Mouse (Mus musculus) spleen, adult 2 months (tissue): ENCODE data around the gene Ube2ql1. TPM values are rescaled to one million over a fixed set of nuclear protein-coding genes. Genes with fewer than 3 reads are reported as not detected.

Source experiments
- DNase-seq, 2 experiments: peaks; one replicate each; pipeline versions ENCODE4 v3.0.0 to v3.0.0-alpha.2; 2012 to 2021; ENCODE audit warnings: low spot score in 2 of 2, low read depth in 1 of 2
- H3K27ac ChIP-seq: fragments of 200-500 bp; 2 replicates; pipeline ENCODE4 v1.5.1; 2012; ENCODE audit warnings: low read length, inconsistent platforms; ENCODE audit not compliant: insufficient read depth
- H3K27me3 ChIP-seq: fragments of 200-500 bp; 2 replicates; pipeline ENCODE4 v1.6.1; 2012; ENCODE audit warnings: mild to moderate bottlenecking, moderate library complexity, low read length, inconsistent platforms; ENCODE audit not compliant: control insufficient read depth, insufficient read depth
- H3K36me3 ChIP-seq: fragments of 200-500 bp; 2 replicates; pipeline ENCODE4 v1.6.1; 2012; ENCODE audit warnings: mild to moderate bottlenecking, low read length, inconsistent platforms; ENCODE audit not compliant: control insufficient read depth, insufficient read depth
- H3K4me1 ChIP-seq: fragments of 200-500 bp; 2 replicates; pipeline ENCODE4 v1.6.1; 2011; ENCODE audit warnings: inconsistent platforms; ENCODE audit not compliant: control insufficient read depth, insufficient read depth, insufficient read length
- H3K4me3 ChIP-seq: fragments of 200-500 bp; 2 replicates; pipeline ENCODE4 v1.5.1; 2011; ENCODE audit warnings: mild to moderate bottlenecking, inconsistent platforms; ENCODE audit not compliant: insufficient read depth, insufficient read length; ENCODE audit errors: extremely low read depth
- CTCF ChIP-seq: fragments of 200-500 bp; IDR thresholded peaks from 2 replicates; pipeline ENCODE4 v1.5.1; 2011; ENCODE audit warnings: mild to moderate bottlenecking, inconsistent platforms; ENCODE audit not compliant: insufficient read depth, insufficient read length, insufficient replicate concordance; ENCODE audit errors: extremely low read depth
- POLR2A ChIP-seq: fragments of 200-500 bp; IDR thresholded peaks from 2 replicates; pipeline ENCODE4 v1.6.1; 2011; ENCODE audit warnings: low read depth, low read length, inconsistent platforms
- WGBS: fragments of 180-500 bp; shearing (Covaris S2); methylation state at CpG from one replicate; pipeline ENCODE4 v1.1.7; 2018; 5-methylcytosine and 5-hydroxymethylcytosine counted together
- polyA plus RNA-seq: library from polyadenylated mRNA; depleted of rRNA; stranded (reverse); fragments of >200 nt; gene quantifications from 2 replicates; pipeline ENCODE4 v1.2.3, GENCODE M21; 2012; rRNA removed

Gene Ube2ql1
- 0.07 and 0.08 TPM in 2 replicates for polyA plus RNA-seq

DNA sequence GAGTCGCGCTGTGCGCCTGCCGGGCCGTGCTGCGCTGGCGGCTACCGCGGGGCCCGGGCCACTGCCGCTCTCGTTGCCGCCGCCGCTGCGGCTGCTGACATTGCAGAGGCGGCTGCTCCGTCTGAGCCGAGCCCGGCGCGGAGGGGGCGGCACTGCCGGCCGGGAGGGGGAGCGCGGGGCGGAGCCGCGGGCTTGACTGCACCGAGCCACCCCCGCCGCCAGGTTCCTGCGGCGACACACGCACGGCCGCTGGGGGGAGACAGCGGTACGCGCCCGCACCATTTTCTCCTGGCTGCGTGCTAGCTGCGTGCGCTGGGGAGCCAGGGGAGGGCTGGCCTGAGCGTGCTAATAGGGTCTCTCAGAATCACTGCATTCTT lies at the start of gene Ube2ql1:
Gene Ube2ql1, minus strand, starts transcription at position 131 of the 377 bp plus-strand sequence.
- Histone ChIP-seq H3K36me3 (no peaks in the 10 kb centered on the region), H3K27ac (no peak within 1 kb of the TSS), H3K4me1 (peaks cover 10% of the 10 kb centered on the region; the same call in 1 of the 2 replicates), H3K27me3 (peaks cover 22% of the 10 kb centered on the region), H3K4me3 (peak within 1 kb of the TSS; percentile 36)
- peak in 1 of 2 experiments; percentile 6 for DNase-seq
- TF ChIP-seq CTCF (peak; percentile 26; the same call in 1 of the 2 replicates), POLR2A (no peak)
- WGBS: 2% methylated on average over 44 of the region's 46 CpGs

DNA sequence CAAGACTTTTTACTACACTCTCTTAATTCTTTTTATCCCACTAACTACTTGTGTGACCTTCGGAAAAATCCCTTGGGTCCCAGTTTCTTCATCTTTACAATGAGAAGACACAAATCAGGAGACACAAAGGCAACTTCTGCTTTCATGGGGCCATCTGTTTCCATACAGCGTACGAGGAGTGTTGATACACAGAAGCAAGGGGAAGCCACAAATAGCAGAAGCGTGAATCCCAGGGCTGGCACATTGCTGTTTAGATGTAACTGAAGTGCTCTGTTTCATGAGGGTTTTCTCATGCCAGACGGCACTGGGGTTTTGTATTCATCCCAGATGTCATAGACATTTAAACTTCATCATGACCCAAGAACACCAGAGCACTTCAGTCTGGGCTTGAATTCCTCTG lies 49.0 kb upstream of the Ube2ql1 start:
- Histone ChIP-seq H3K27me3 (no peaks in the 10 kb centered on the region), H3K27ac (no peak overlapping the region), H3K36me3 (no peaks in the 10 kb centered on the region), H3K4me3 (no peak overlapping the region), H3K4me1 (no peaks in the 10 kb centered on the region)
- no peak for DNase-seq
- TF ChIP-seq POLR2A (no peak), CTCF (no peak)
- 9% methylated on average over 5 of the region's 5 CpGs for WGBS

GRCm38 (mm10) chr13:69778221-69778620 lies 38.5 kb upstream of the Ube2ql1 start:
- Histone ChIP-seq H3K27me3 (no peaks in the 10 kb centered on the region), H3K27ac (no peak overlapping the region), H3K4me1 (no peaks in the 10 kb centered on the region), H3K4me3 (no peak overlapping the region), H3K36me3 (no peaks in the 10 kb centered on the region)
- no peak for DNase-seq
- WGBS: 89% methylated on average over 19 of the region's 19 CpGs
- TF ChIP-seq POLR2A (no peak), CTCF (no peak)

GRCm38 (mm10) chr13:69772358-69772757 lies 32.7 kb upstream of the Ube2ql1 start:
- Histone ChIP-seq H3K4me1 (no peaks in the 10 kb centered on the region), H3K27ac (no peak overlapping the region), H3K27me3 (no peaks in the 10 kb centered on the region), H3K36me3 (no peaks in the 10 kb centered on the region), H3K4me3 (no peak overlapping the region)
- no peak for DNase-seq
- TF ChIP-seq POLR2A (no peak), CTCF (no peak)
- WGBS: 89% methylated on average over 4 of the region's 4 CpGs

DNA sequence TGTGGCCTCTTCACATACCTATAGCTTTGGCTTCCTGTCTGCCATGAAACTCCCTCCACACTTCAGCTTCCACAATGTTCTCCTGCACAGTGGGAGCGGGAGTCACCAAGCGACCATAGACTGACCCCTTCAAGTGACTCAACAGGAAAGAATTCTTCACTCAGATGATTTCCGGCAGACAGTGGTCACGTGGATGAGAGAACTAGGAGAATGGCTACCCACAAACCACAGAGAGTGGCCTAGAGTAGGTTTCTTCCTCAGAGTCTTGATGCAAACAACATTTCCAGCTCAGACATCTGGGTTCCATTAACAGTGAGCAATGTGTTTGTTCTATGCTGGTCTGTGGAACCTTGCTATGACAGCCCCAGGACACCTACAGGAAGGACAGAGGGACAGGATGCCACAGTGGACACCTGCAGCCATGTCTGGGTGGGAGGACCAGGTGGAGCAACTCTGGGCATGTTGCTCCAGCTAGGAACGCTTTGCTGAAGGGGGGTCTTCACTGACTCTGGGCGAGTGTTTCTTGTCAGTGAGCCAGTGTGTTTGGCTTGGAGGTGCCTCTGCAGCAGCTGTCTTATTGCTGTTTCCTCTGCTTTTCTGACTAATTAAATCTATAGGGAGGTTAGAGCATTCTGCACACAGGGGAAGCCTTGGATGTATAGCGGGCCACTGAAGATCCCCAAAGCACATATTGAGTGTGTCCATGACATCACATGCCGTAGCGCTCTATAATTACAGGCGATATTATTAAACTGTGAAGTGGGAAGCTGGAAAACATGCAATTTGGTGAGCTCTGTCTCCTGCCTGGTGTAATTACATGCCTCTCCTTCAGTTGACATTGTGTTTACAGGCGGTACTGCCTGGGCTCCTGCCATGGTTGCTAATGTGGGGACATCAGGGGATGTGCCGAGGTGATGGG lies 31.1 kb upstream of the Ube2ql1 start:
- Histone ChIP-seq H3K36me3 (no peaks in the 10 kb centered on the region), H3K27ac (no peak overlapping the region), H3K27me3 (no peaks in the 10 kb centered on the region), H3K4me3 (no peak overlapping the region), H3K4me1 (no peaks in the 10 kb centered on the region)
- TF ChIP-seq POLR2A (no peak), CTCF (no peak)
- no peak for DNase-seq
- WGBS: 68% methylated on average over 12 of the region's 12 CpGs

GRCm38 (mm10) chr13:69768152-69768551 lies 28.5 kb upstream of the Ube2ql1 start:
- Histone ChIP-seq H3K4me3 (no peak overlapping the region), H3K4me1 (no peaks in the 10 kb centered on the region), H3K27me3 (no peaks in the 10 kb centered on the region), H3K27ac (no peak overlapping the region), H3K36me3 (no peaks in the 10 kb centered on the region)
- 87% methylated on average over 10 of the region's 10 CpGs for WGBS
- no peak for DNase-seq
- TF ChIP-seq CTCF (no peak), POLR2A (no peak)

GRCm38 (mm10) chr13:69764646-69765045 lies 25.0 kb upstream of the Ube2ql1 start:
- no peak for TF ChIP-seq POLR2A
- TF ChIP-seq CTCF: no peak
- Histone ChIP-seq H3K27me3 (no peaks in the 10 kb centered on the region), H3K36me3 (no peaks in the 10 kb centered on the region), H3K27ac (no peak overlapping the region), H3K4me3 (no peak overlapping the region), H3K4me1 (no peaks in the 10 kb centered on the region)
- 90% methylated on average over 9 of the region's 9 CpGs for WGBS
- DNase-seq: no peak
